Mouse (Mus musculus) midbrain, embryonic 15.5 days (tissue): ENCODE measurements around the gene Adh5. TPM values are rescaled to one million over a fixed set of nuclear protein-coding genes. Genes with fewer than 3 reads are reported as not detected.

Source experiments
- ATAC-seq: fragments of 200-750 bp; cut with Nextera tagmentation; replicated peaks from 2 replicates; pipeline ENCODE4 v1.8.0; 2017; ENCODE audit warnings: moderate TSS enrichment
- H3K27ac ChIP-seq: fragments of 300-500 bp; sonication (generic); 2 replicates; pipeline ENCODE4 v1.5.1; 2015; ENCODE audit warnings: mild to moderate bottlenecking, inconsistent platforms
- H3K27me3 ChIP-seq: fragments of 300-500 bp; sonication (generic); replicated peaks from 2 replicates; pipeline ENCODE4 v1.6.1; 2015; ENCODE audit warnings: inconsistent platforms
- H3K36me3 ChIP-seq: fragments of 300-500 bp; sonication (generic); replicated peaks from 2 replicates; pipeline ENCODE4 v1.6.1; 2015; ENCODE audit warnings: inconsistent platforms
- H3K4me1 ChIP-seq: fragments of 300-500 bp; sonication (generic); 2 replicates; pipeline ENCODE4 v1.6.1; 2015; ENCODE audit warnings: inconsistent platforms
- H3K4me2 ChIP-seq: fragments of 300-500 bp; sonication (generic); 2 replicates; pipeline ENCODE4 v1.6.1; 2015; ENCODE audit warnings: inconsistent platforms, mild to moderate bottlenecking, moderate library complexity
- H3K4me3 ChIP-seq: fragments of 300-500 bp; sonication (generic); 2 replicates; pipeline ENCODE4 v1.5.1; 2015; ENCODE audit warnings: mild to moderate bottlenecking, inconsistent platforms
- H3K9ac ChIP-seq: fragments of 300-500 bp; sonication (generic); 2 replicates; pipeline ENCODE4 v1.6.1; 2015; ENCODE audit warnings: mild to moderate bottlenecking, inconsistent platforms
- H3K9me3 ChIP-seq: fragments of 300-500 bp; sonication (generic); 2 replicates; pipeline ENCODE4 v1.6.1; 2016; ENCODE audit warnings: inconsistent platforms
- WGBS: fragments of 180-500 bp; shearing (Covaris S2); methylation state at CpG from one replicate; pipeline ENCODE4 v1.1.7; 2015; ENCODE audit warnings: mixed read lengths; 5-methylcytosine and 5-hydroxymethylcytosine counted together
- polyA plus RNA-seq: library from polyadenylated mRNA; unstranded; fragments of >200 nt; fragmentation: Nextera tagmentation; extraction: Ambion mirVana; gene quantifications from 2 replicates; pipeline ENCODE4 v1.2.1, GENCODE M21; 2015

The Adh5 gene
- polyA plus RNA-seq, 1 experiment from 2014 or later = 194 TPM

GRCm38 (mm10) chr3:138494565-138494964 is 51.7 kb downstream of the Adh5 start:
- Histone ChIP-seq H3K4me2 (no peak overlapping the region), H3K4me3 (no peak overlapping the region), H3K4me1 (peaks cover 3% of the 10 kb centered on the region; the same call in 1 of the 2 replicates), H3K9ac (no peak overlapping the region), H3K27ac (no peak overlapping the region), H3K36me3 (no peaks in the 10 kb centered on the region), H3K9me3 (no peaks in the 10 kb centered on the region), H3K27me3 (no peaks in the 10 kb centered on the region)
- ATAC-seq = no peak
- WGBS = 62% methylated on average over 1 of the region's 1 CpGs

GRCm38 (mm10) chr3:138495166-138496145 is 52.6 kb downstream of the Adh5 start:
- ATAC-seq = no peak
- H3K9me3 ChIP-seq = no peaks in the 10 kb centered on the region
- WGBS = 89% methylated on average over 11 of the region's 11 CpGs
- H3K4me3 ChIP-seq = no peak overlapping the region
- no peak overlapping the region for H3K4me2 ChIP-seq
- no peak overlapping the region for H3K27ac ChIP-seq
- H3K27me3 ChIP-seq = no peaks in the 10 kb centered on the region
- H3K4me1 ChIP-seq = no peaks in the 10 kb centered on the region
- no peak overlapping the region for H3K9ac ChIP-seq
- H3K36me3 ChIP-seq = no peaks in the 10 kb centered on the region

- no peak overlapping the region for H3K4me2 ChIP-seq
- no peak overlapping the region for H3K4me3 ChIP-seq
- ATAC-seq = no peak
- no peaks in the 10 kb centered on the region for H3K9me3 ChIP-seq
- no peaks in the 10 kb centered on the region for H3K27me3 ChIP-seq
- WGBS = 71% methylated on average over 4 of the region's 4 CpGs
- H3K9ac ChIP-seq = no peak overlapping the region
- no peaks in the 10 kb centered on the region for H3K4me1 ChIP-seq
- H3K36me3 ChIP-seq = no peaks in the 10 kb centered on the region
- H3K27ac ChIP-seq = no peak overlapping the region
Measured at GRCm38 (mm10) chr3:138498731-138499130, 55.8 kb downstream of the Adh5 start.

GRCm38 (mm10) chr3:138499854-138500740 is 57.2 kb downstream of the Adh5 start:
- Histone ChIP-seq H3K36me3 (no peaks in the 10 kb centered on the region), H3K27ac (no peak overlapping the region), H3K9me3 (no peaks in the 10 kb centered on the region), H3K9ac (no peak overlapping the region), H3K27me3 (no peaks in the 10 kb centered on the region), H3K4me2 (0 out of 2 replicates have a peak overlapping the region, but pooled peaks have one; percentile 0), H3K4me1 (no peaks in the 10 kb centered on the region), H3K4me3 (no peak overlapping the region)
- 12% methylated on average over 15 of the region's 15 CpGs for WGBS
- ATAC-seq = 0 out of 2 replicates have a peak, but pooled peaks have one; percentile 48

DNA sequence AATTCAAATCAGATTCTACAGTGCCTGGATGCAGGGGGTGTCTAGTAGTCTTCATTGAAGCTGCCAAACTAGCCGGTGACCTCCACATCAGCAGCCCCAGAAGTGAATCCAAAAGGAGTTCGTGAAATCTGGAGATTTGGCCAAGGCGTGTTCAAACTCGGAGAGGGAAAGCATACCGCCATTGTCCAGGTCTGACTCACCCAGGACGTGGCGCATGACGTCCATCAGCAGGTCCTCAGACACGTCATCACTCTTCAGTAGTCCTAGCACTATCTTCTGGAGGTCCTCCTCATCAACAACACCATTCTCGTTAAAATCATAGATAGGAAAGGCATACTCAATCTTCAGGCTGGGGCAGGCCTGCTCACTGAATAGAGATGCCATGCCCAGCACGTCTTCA is 60.9 kb downstream of the Adh5 start:
- Histone ChIP-seq H3K9ac (no peak overlapping the region), H3K27ac (no peak overlapping the region), H3K4me3 (no peak overlapping the region), H3K27me3 (no peaks in the 10 kb centered on the region), H3K36me3 (no peaks in the 10 kb centered on the region), H3K4me1 (no peaks in the 10 kb centered on the region), H3K9me3 (no peaks in the 10 kb centered on the region), H3K4me2 (no peak overlapping the region)
- no peak for ATAC-seq
- WGBS = 88% methylated on average over 11 of the region's 11 CpGs

Other genes starting within 250 kb of the Adh5 start
- gene 4930579F01Rik, start 249.3 kb upstream of the Adh5 start, polyA plus RNA-seq = not detected in 2 replicates
- gene Adh7, start 225.3 kb upstream of the Adh5 start, polyA plus RNA-seq = 1.2 and 1.4 TPM in 2 replicates
- gene Adh1, start 182.1 kb upstream of the Adh5 start, polyA plus RNA-seq = 1.1 TPM in 2 replicates
- gene Adh6a, start 129.8 kb upstream of the Adh5 start, polyA plus RNA-seq = 0.13 TPM in 1 of 2 replicates, not detected in the other
- 0.17 TPM in 1 of 2 replicates, not detected in the other for gene Adh6b, start 101.3 kb upstream of the Adh5 start, polyA plus RNA-seq
- gene Adh4, start 27.6 kb upstream of the Adh5 start, polyA plus RNA-seq = not detected in 2 replicates
- 47.6 and 48.5 TPM in 2 replicates for gene Metap1, start 46.4 kb downstream of the Adh5 start, polyA plus RNA-seq
- 356 and 364 TPM in 2 replicates for gene Eif4e, start 83.1 kb downstream of the Adh5 start, polyA plus RNA-seq